Comparison of ENCODE assay signal across 10 mouse cellular contexts in genomic region chr9:91381284-91382110, GRCm38 (mm10). TPM values are rescaled to one million over a fixed set of nuclear protein-coding genes. Genes with fewer than 3 reads are reported as not detected.
DNase-seq lines count a peak whose midpoint lies in the region; ATAC-seq and TF ChIP-seq lines count a peak whose summit lies in the region.
"Had no signal": no experiment of that assay in that cellular context is flagged by ENCODE, and none has a peak within 500 bp of the region (broad histone marks: within the 10 kb centered on the region; RNA-seq: fewer than 3 reads in every experiment).

No protein-coding gene starts in this region.

- POLR2A ChIA-PET in Patski (lab: Charles Lee): no interaction called here

- peaks cover 17% of the 10 kb centered on the region; the same call in 1 of the 2 replicates for H3K4me1 ChIP-seq in heart, embryonic 10.5 days
- H3K4me1 ChIP-seq in embryonic facial prominence, embryonic 14.5 days (ENCODE audit: control insufficient read depth, insufficient read depth, low read length): peaks cover 7% of the 10 kb centered on the region; the same call in 1 of the 2 replicates
- H3K4me1 ChIP-seq in hindbrain, embryonic 14.5 days (replicated peaks; ENCODE audit: control insufficient read depth, insufficient read depth, low read length): peaks cover 6% of the 10 kb centered on the region; the same call in 1 of the 2 replicates
- H3K4me1 ChIP-seq in midbrain, embryonic 15.5 days: peaks cover 16% of the 10 kb centered on the region

- intact Hi-C loops in heart, postnatal 25 days (cut with DNase I): no loop called here

- ATAC-seq in Patski: peak; percentile 13
- ATAC-seq in embryonic facial prominence, embryonic 14.5 days (ENCODE audit: low read depth): peak; percentile 70
- ATAC-seq in hindbrain, embryonic 14.5 days (ENCODE audit: low FRiP score): peak; percentile 67
- ATAC-seq in midbrain, embryonic 15.5 days (replicated peaks): peak; percentile 45

- under 1% methylated on average over 67 of the region's 76 CpGs for WGBS in heart, embryonic 10.5 days
- under 1% methylated on average over 29 of the region's 76 CpGs for WGBS in embryonic facial prominence, embryonic 14.5 days
- WGBS in hindbrain, embryonic 14.5 days: under 1% methylated on average over 60 of the region's 76 CpGs
- WGBS in midbrain, embryonic 15.5 days: under 1% methylated on average over 66 of the region's 76 CpGs

- peak overlapping the region; percentile 70 for H3K4me3 ChIP-seq in heart, embryonic 10.5 days
- peak overlapping the region; percentile 50 for H3K4me3 ChIP-seq in embryonic facial prominence, embryonic 14.5 days (ENCODE audit: low read depth, low read length)
- H3K4me3 ChIP-seq in hindbrain, embryonic 14.5 days (replicated peaks; ENCODE audit: low read length): peak overlapping the region; percentile 41
- peak overlapping the region; percentile 46 for H3K4me3 ChIP-seq in midbrain, embryonic 15.5 days

- CTCF ChIA-PET in Patski (lab: Charles Lee): no interaction called here

- peak overlapping the region; percentile 63 for H3K9ac ChIP-seq in embryonic facial prominence, embryonic 14.5 days (ENCODE audit: low read depth, low read length)
- H3K9ac ChIP-seq in hindbrain, embryonic 14.5 days: peak overlapping the region; percentile 72
- peak overlapping the region; percentile 55 for H3K9ac ChIP-seq in midbrain, embryonic 15.5 days

- in situ Hi-C loops in Patski (cut with MboI; ENCODE audit: low pct_unique_long_range_greater_than_20kb): no loop called here

- H3K9me3 ChIP-seq in heart, embryonic 10.5 days: no peaks in the 10 kb centered on the region
- H3K9me3 ChIP-seq in embryonic facial prominence, embryonic 14.5 days (ENCODE audit: control insufficient read depth, low read length): no peaks in the 10 kb centered on the region
- no peaks in the 10 kb centered on the region for H3K9me3 ChIP-seq in hindbrain, embryonic 14.5 days (ENCODE audit: control insufficient read depth, low read length)
- no peaks in the 10 kb centered on the region for H3K9me3 ChIP-seq in midbrain, embryonic 15.5 days

- H3K27me3 ChIP-seq in heart, embryonic 10.5 days (ENCODE audit: insufficient read depth, poor library complexity, severe bottlenecking): peaks cover 98% of the 10 kb centered on the region
- peaks cover 69% of the 10 kb centered on the region for H3K27me3 ChIP-seq in Patski
- H3K27me3 ChIP-seq in embryonic facial prominence, embryonic 14.5 days (replicated peaks; ENCODE audit: control insufficient read depth, insufficient read depth, low read length): peaks cover 100% of the 10 kb centered on the region
- H3K27me3 ChIP-seq in hindbrain, embryonic 14.5 days (ENCODE audit: control insufficient read depth, insufficient read depth, low read length): peaks cover 85% of the 10 kb centered on the region
- H3K27me3 ChIP-seq in midbrain, embryonic 15.5 days (replicated peaks): peaks cover 52% of the 10 kb centered on the region
- H3K27me3 ChIP-seq: CH12.LX had no signal

- TF ChIP-seq CTCF in Patski (IDR thresholded peaks at IDR 0.05): no peak

- H3K36me3 ChIP-seq in heart, embryonic 10.5 days: no peaks in the 10 kb centered on the region
- H3K36me3 ChIP-seq in embryonic facial prominence, embryonic 14.5 days (ENCODE audit: control insufficient read depth, insufficient read depth, low read length): no peaks in the 10 kb centered on the region
- H3K36me3 ChIP-seq in hindbrain, embryonic 14.5 days (replicated peaks; ENCODE audit: control insufficient read depth, insufficient read depth): no peaks in the 10 kb centered on the region
- H3K36me3 ChIP-seq in midbrain, embryonic 15.5 days (replicated peaks): no peaks in the 10 kb centered on the region

- H3K4me2 ChIP-seq in embryonic facial prominence, embryonic 14.5 days (ENCODE audit: low read depth, low read length): peak overlapping the region; percentile 89
- peak overlapping the region; percentile 76 for H3K4me2 ChIP-seq in hindbrain, embryonic 14.5 days (replicated peaks)
- peak overlapping the region; percentile 66 for H3K4me2 ChIP-seq in midbrain, embryonic 15.5 days

- peak; percentile 76 for DNase-seq in heart, embryonic 10.5 days (ENCODE audit: low spot score)
- no peak for DNase-seq in heart, postnatal 25 days (ENCODE audit: low spot score)
- no peak for DNase-seq in Patski (ENCODE audit: low read depth, low spot score)
- no peak for DNase-seq in embryonic facial prominence, embryonic 14.5 days (ENCODE audit: low spot score)
- no peak for DNase-seq in hindbrain, embryonic 14.5 days (ENCODE audit: low spot score)
- DNase-seq in ovary, postnatal 36 days (ENCODE audit: low spot score): no peak
- no peak for DNase-seq in urinary bladder, postnatal 14 days (ENCODE audit: low spot score)

- peak overlapping the region; percentile 83 for H3K27ac ChIP-seq in heart, embryonic 10.5 days
- no peak overlapping the region; the same call in 1 of the 2 replicates for H3K27ac ChIP-seq in embryonic facial prominence, embryonic 14.5 days (replicated peaks; ENCODE audit: low read depth, low read length)
- peak overlapping the region; percentile 93 for H3K27ac ChIP-seq in hindbrain, embryonic 14.5 days
- H3K27ac ChIP-seq in midbrain, embryonic 15.5 days: peak overlapping the region; percentile 90

RNA-seq across cellular contexts. Expression of gene Zic1, which starts 15.9 kb away (rescaled TPM):
- not detected in 2 replicates for polyA plus RNA-seq in heart, embryonic 10.5 days (2016; fragmentation: Nextera tagmentation; extraction: Ambion mirVana)
- not detected for total RNA-seq in heart, postnatal 25 days (2021)
- not detected for polyA plus RNA-seq in Patski (2021)
- 2.7 and 2.8 TPM in 2 replicates for polyA plus RNA-seq in embryonic facial prominence, embryonic 14.5 days (2014; fragmentation: Nextera tagmentation; extraction: Ambion mirVana)
- 21.4 and 25.1 TPM in 2 replicates for polyA plus RNA-seq in hindbrain, embryonic 14.5 days (2014; fragmentation: Nextera tagmentation; extraction: Ambion mirVana)
- 10.0 and 11.6 TPM in 2 replicates for polyA plus RNA-seq in midbrain, embryonic 15.5 days (2015; fragmentation: Nextera tagmentation; extraction: Ambion mirVana)
- total RNA-seq: CH12.LX had no signal
- polyA plus RNA-seq: gonadal fat pad, adult 2 months had no signal

RNA-seq across cellular contexts. Expression of gene Zic4, which starts 19.3 kb away (rescaled TPM):
- polyA plus RNA-seq in heart, embryonic 10.5 days (2016; fragmentation: Nextera tagmentation; extraction: Ambion mirVana): 0.13 TPM in 1 of 2 replicates, not detected in the other
- total RNA-seq in heart, postnatal 25 days (2021): not detected
- polyA plus RNA-seq in Patski (2021): not detected
- 7.6 and 9.7 TPM in 2 replicates for polyA plus RNA-seq in embryonic facial prominence, embryonic 14.5 days (2014; fragmentation: Nextera tagmentation; extraction: Ambion mirVana)
- 47.8 and 54.9 TPM in 2 replicates for polyA plus RNA-seq in hindbrain, embryonic 14.5 days (2014; fragmentation: Nextera tagmentation; extraction: Ambion mirVana)
- polyA plus RNA-seq in midbrain, embryonic 15.5 days (2015; fragmentation: Nextera tagmentation; extraction: Ambion mirVana): 53.1 and 59.1 TPM in 2 replicates
- total RNA-seq: CH12.LX had no signal
- polyA plus RNA-seq: gonadal fat pad, adult 2 months had no signal

Comparison
In these comparisons a context has a peak if more than half of its experiments do, and no peak if none do; other contexts are left out.
1. ATAC-seq: peak in every context shown above with its lines; median percentile 70 in embryonic facial prominence, embryonic 14.5 days; 67 in hindbrain, embryonic 14.5 days; 45 in midbrain, embryonic 15.5 days; 13 in Patski.